Mouse (Mus musculus) forebrain, embryonic 15.5 days (tissue): Measurements from ENCODE around the gene Eya3. TPM values are rescaled to one million over a fixed set of nuclear protein-coding genes. Genes with fewer than 3 reads are reported as not detected.

Experiments used
- ATAC-seq: fragments of 200-750 bp; cut with Nextera tagmentation; replicated peaks from 2 replicates; pipeline ENCODE4 v1.8.0; 2017; ENCODE audit warnings: mild to moderate bottlenecking, moderate TSS enrichment, moderate library complexity
- H3K27ac ChIP-seq: fragments of 300-500 bp; sonication (generic); replicated peaks from 2 replicates; pipeline ENCODE4 v1.5.1; 2015; ENCODE audit warnings: mild to moderate bottlenecking, inconsistent platforms
- H3K27me3 ChIP-seq: fragments of 300-500 bp; sonication (generic); 2 replicates; pipeline ENCODE4 v1.6.1; 2015; ENCODE audit warnings: inconsistent platforms
- H3K36me3 ChIP-seq: fragments of 300-500 bp; sonication (generic); 2 replicates; pipeline ENCODE4 v1.6.1; 2015; ENCODE audit warnings: mild to moderate bottlenecking, inconsistent platforms
- H3K4me1 ChIP-seq: fragments of 300-500 bp; sonication (generic); 2 replicates; pipeline ENCODE4 v1.6.1; 2015; ENCODE audit warnings: inconsistent platforms
- H3K4me2 ChIP-seq: fragments of 300-500 bp; sonication (generic); replicated peaks from 2 replicates; pipeline ENCODE4 v1.6.1; 2015; ENCODE audit warnings: mild to moderate bottlenecking, inconsistent platforms
- H3K4me3 ChIP-seq: fragments of 300-500 bp; sonication (generic); 2 replicates; pipeline ENCODE4 v1.5.1; 2015; ENCODE audit warnings: mild to moderate bottlenecking, inconsistent platforms
- H3K9ac ChIP-seq: fragments of 300-500 bp; sonication (generic); replicated peaks from 2 replicates; pipeline ENCODE4 v1.6.1; 2015; ENCODE audit warnings: mild to moderate bottlenecking, inconsistent platforms
- H3K9me3 ChIP-seq: fragments of 300-500 bp; sonication (generic); 2 replicates; pipeline ENCODE4 v1.6.1; 2016; ENCODE audit warnings: inconsistent platforms
- WGBS: fragments of 180-500 bp; shearing (Covaris S2); methylation state at CpG from one replicate; pipeline ENCODE4 v1.1.7; 2015; ENCODE audit warnings: mixed read lengths; 5-methylcytosine and 5-hydroxymethylcytosine counted together
- polyA plus RNA-seq: library from polyadenylated mRNA; unstranded; fragments of >200 nt; fragmentation: Nextera tagmentation; extraction: Ambion mirVana; gene quantifications from 2 replicates; pipeline ENCODE4 v1.2.1, GENCODE M21; 2015

Gene Eya3
- polyA plus RNA-seq, 1 experiment from 2014 or later, result 17.8 TPM

GRCm38 (mm10) chr4:132652842-132653241 lies 14.1 kb downstream of the Eya3 start:
- 33% methylated on average over 4 of the region's 4 CpGs for WGBS
- no peak overlapping the region for H3K4me3 ChIP-seq
- ATAC-seq, result no peak

GRCm38 (mm10) chr4:132653799-132654198 lies 15.0 kb downstream of the Eya3 start:
- no peaks in the 10 kb centered on the region for H3K27me3 ChIP-seq
- WGBS, result 26% methylated on average over 3 of the region's 3 CpGs
- ATAC-seq, result no peak

More at GRCm38 (mm10) chr4:132652842-132653241, 14.1 kb downstream of the Eya3 start:
- no peaks in the 10 kb centered on the region for H3K27me3 ChIP-seq
- no peaks in the 10 kb centered on the region for H3K9me3 ChIP-seq
- peaks cover 4% of the 10 kb centered on the region; the same call in 1 of the 2 replicates for H3K36me3 ChIP-seq
- no peak overlapping the region for H3K27ac ChIP-seq
- peaks cover 10% of the 10 kb centered on the region for H3K4me1 ChIP-seq
- H3K4me2 ChIP-seq, result no peak overlapping the region
- no peak overlapping the region for H3K9ac ChIP-seq

DNA sequence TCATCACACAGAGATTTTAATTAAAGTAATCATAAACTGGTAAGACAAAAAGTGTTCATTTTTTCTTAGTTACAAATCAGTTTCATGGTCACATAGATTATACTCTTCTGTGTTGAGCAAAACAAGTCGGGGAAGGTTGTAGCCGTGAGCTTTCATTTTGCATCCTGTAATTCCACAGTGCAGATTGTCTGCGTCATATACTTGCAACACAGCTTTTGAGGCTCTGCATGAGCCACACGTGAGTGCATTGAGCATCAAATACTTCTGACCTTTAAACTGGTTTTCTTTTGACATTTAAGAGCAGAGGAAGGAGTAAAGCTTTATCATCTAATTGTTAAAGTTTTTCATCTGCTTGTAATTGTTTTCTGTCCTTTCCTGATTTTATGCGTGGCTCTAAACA lies 16.5 kb downstream of the Eya3 start:
- peaks cover 10% of the 10 kb centered on the region; the same call in 1 of the 2 replicates for H3K36me3 ChIP-seq
- H3K9me3 ChIP-seq, result no peaks in the 10 kb centered on the region
- no peak overlapping the region for H3K27ac ChIP-seq
- 68% methylated on average over 5 of the region's 5 CpGs for WGBS
- peaks cover 10% of the 10 kb centered on the region for H3K4me1 ChIP-seq
- H3K27me3 ChIP-seq, result no peaks in the 10 kb centered on the region
- H3K9ac ChIP-seq, result no peak overlapping the region
- H3K4me3 ChIP-seq, result no peak overlapping the region
- ATAC-seq, result no peak
- no peak overlapping the region for H3K4me2 ChIP-seq

More at GRCm38 (mm10) chr4:132653799-132654198, 15.0 kb downstream of the Eya3 start:
- H3K9me3 ChIP-seq, result no peaks in the 10 kb centered on the region
- H3K4me2 ChIP-seq, result no peak overlapping the region
- peaks cover 10% of the 10 kb centered on the region for H3K4me1 ChIP-seq
- H3K36me3 ChIP-seq, result peaks cover 5% of the 10 kb centered on the region; the same call in 1 of the 2 replicates
- H3K27ac ChIP-seq, result no peak overlapping the region
- H3K4me3 ChIP-seq, result no peak overlapping the region
- H3K9ac ChIP-seq, result no peak overlapping the region

GRCm38 (mm10) chr4:132659106-132659505 lies 20.3 kb downstream of the Eya3 start:
- H3K9me3 ChIP-seq, result no peaks in the 10 kb centered on the region
- H3K27ac ChIP-seq, result no peak overlapping the region
- peaks cover 3% of the 10 kb centered on the region; the same call in 1 of the 2 replicates for H3K4me1 ChIP-seq
- peaks cover 26% of the 10 kb centered on the region for H3K36me3 ChIP-seq
- ATAC-seq, result no peak
- H3K4me3 ChIP-seq, result no peak overlapping the region
- no peak overlapping the region for H3K9ac ChIP-seq
- no peaks in the 10 kb centered on the region for H3K27me3 ChIP-seq
- no peak overlapping the region for H3K4me2 ChIP-seq
- WGBS, result 76% methylated on average over 7 of the region's 7 CpGs

- H3K27ac ChIP-seq, result no peak overlapping the region
- H3K36me3 ChIP-seq, result peaks cover 61% of the 10 kb centered on the region
- WGBS, result 93% methylated on average over 5 of the region's 5 CpGs
- no peak for ATAC-seq
- H3K9ac ChIP-seq, result no peak overlapping the region
- H3K27me3 ChIP-seq, result no peaks in the 10 kb centered on the region
- no peaks in the 10 kb centered on the region for H3K9me3 ChIP-seq
- H3K4me1 ChIP-seq, result no peaks in the 10 kb centered on the region
- no peak overlapping the region for H3K4me2 ChIP-seq
- H3K4me3 ChIP-seq, result no peak overlapping the region
Measured at GRCm38 (mm10) chr4:132672697-132673096, 33.9 kb downstream of the Eya3 start.

GRCm38 (mm10) chr4:132676771-132677539 lies 38.2 kb downstream of the Eya3 start:
- no peak overlapping the region for H3K27ac ChIP-seq
- H3K4me3 ChIP-seq, result no peak overlapping the region
- no peaks in the 10 kb centered on the region for H3K27me3 ChIP-seq
- peaks cover 47% of the 10 kb centered on the region for H3K36me3 ChIP-seq
- ATAC-seq, result no peak
- no peaks in the 10 kb centered on the region for H3K9me3 ChIP-seq
- H3K9ac ChIP-seq, result no peak overlapping the region
- no peak overlapping the region for H3K4me2 ChIP-seq
- WGBS, result 83% methylated on average over 7 of the region's 7 CpGs
- H3K4me1 ChIP-seq, result no peaks in the 10 kb centered on the region

DNA sequence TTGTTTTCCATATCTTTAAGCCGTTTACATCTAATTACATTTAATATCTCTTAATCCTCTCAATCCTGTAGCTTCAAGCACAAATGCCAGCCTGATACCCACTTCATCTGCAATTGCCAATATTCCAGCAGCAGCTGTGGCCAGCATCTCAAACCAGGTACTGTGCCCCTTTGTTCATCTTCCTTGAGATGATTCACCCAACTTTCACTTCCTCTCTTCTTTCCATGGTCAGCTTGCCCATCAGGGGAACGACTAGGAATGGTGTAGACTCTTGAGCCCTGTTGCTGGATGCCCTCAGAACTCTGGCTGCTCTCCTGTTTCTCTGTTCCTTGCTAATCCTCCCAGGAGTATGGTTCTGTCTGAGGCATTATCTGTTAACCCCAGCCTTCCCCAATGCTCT lies 50.8 kb downstream of the Eya3 start:
- H3K4me3 ChIP-seq, result no peak overlapping the region
- no peak overlapping the region for H3K27ac ChIP-seq
- H3K36me3 ChIP-seq, result peaks cover 40% of the 10 kb centered on the region
- no peaks in the 10 kb centered on the region for H3K4me1 ChIP-seq
- no peaks in the 10 kb centered on the region for H3K9me3 ChIP-seq
- H3K27me3 ChIP-seq, result no peaks in the 10 kb centered on the region
- H3K4me2 ChIP-seq, result no peak overlapping the region
- WGBS, result 88% methylated on average over 2 of the region's 2 CpGs
- no peak overlapping the region for H3K9ac ChIP-seq
- ATAC-seq, result no peak

DNA sequence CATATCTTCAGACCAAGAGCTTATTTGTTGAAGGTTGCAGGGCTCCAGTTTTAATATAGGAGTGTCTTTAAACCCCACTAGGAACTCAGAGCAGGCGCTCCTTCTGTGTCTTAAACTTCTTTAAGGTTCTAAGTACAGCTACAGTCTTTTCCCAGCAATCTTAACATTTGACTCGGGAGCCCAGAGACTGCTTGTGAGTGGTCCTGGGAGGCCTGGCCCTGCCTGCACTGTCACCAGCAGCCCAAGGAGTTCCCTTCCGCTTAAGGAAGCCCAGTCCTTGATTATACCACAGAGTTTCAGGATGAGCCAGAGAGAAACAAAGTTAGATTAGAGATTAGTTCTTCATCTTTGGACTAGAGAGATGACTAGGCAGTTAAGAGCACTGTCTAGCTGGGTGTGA lies 54.6 kb downstream of the Eya3 start:
- Histone ChIP-seq H3K27me3 (no peaks in the 10 kb centered on the region), H3K4me3 (no peak overlapping the region), H3K36me3 (peaks cover 46% of the 10 kb centered on the region), H3K4me2 (no peak overlapping the region), H3K27ac (no peak overlapping the region), H3K9ac (no peak overlapping the region), H3K4me1 (no peaks in the 10 kb centered on the region), H3K9me3 (no peaks in the 10 kb centered on the region)
- no peak for ATAC-seq
- whole genome bisulfite sequencing, result 86% methylated on average over 3 of the region's 3 CpGs

DNA sequence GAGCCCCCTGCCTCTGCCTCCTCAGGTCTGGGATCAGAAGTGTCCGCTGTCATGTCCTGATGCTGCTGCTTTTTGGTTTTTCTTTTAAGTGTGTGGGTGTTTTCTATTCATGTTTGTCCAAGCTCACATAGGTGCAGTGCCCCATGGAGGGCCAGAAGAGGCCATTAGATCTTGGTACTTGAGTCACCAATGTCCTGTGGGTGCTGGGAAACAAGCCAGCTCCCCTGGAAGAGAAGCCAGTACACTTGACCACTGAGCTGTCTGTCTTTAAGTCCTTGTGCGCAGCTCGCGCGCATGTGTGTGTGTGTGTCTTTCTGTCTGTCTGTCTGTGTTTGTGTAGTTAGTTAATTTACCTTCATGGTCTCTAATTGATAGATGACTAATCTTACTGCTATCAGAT lies 63.3 kb downstream of the Eya3 start:
- no peak overlapping the region for H3K27ac ChIP-seq
- H3K9ac ChIP-seq, result no peak overlapping the region
- H3K9me3 ChIP-seq, result no peaks in the 10 kb centered on the region
- ATAC-seq, result no peak
- no peak overlapping the region for H3K4me2 ChIP-seq
- peaks cover 67% of the 10 kb centered on the region for H3K36me3 ChIP-seq
- H3K4me1 ChIP-seq, result no peaks in the 10 kb centered on the region
- no peak overlapping the region for H3K4me3 ChIP-seq
- no peaks in the 10 kb centered on the region for H3K27me3 ChIP-seq
- WGBS, result 97% methylated on average over 5 of the region's 5 CpGs

DNA sequence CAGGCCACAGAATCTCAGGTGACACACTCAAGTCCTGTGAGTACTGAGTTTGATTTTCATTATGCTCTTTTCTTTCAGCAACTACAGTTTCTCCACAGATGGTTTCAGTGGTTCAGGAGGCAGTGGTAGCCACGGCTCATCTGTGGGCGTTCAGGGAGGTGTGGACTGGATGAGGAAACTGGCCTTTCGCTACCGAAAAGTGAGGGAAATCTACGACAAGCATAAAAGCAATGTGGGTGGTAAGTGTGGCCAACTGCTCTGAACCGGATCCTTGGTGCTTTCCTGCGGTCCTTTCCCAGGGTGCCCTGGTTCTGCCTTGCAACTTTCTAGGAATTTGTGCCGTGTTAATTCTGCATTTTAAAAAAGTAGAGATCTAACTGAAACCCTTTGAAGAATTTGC lies 68.1 kb downstream of the Eya3 start:
- H3K9ac ChIP-seq, result no peak overlapping the region
- no peak overlapping the region for H3K4me2 ChIP-seq
- no peak for ATAC-seq
- H3K36me3 ChIP-seq, result peaks cover 89% of the 10 kb centered on the region
- 94% methylated on average over 8 of the region's 8 CpGs for WGBS
- H3K4me3 ChIP-seq, result no peak overlapping the region
- H3K4me1 ChIP-seq, result no peaks in the 10 kb centered on the region
- no peaks in the 10 kb centered on the region for H3K27me3 ChIP-seq
- H3K9me3 ChIP-seq, result no peaks in the 10 kb centered on the region
- H3K27ac ChIP-seq, result no peak overlapping the region

DNA sequence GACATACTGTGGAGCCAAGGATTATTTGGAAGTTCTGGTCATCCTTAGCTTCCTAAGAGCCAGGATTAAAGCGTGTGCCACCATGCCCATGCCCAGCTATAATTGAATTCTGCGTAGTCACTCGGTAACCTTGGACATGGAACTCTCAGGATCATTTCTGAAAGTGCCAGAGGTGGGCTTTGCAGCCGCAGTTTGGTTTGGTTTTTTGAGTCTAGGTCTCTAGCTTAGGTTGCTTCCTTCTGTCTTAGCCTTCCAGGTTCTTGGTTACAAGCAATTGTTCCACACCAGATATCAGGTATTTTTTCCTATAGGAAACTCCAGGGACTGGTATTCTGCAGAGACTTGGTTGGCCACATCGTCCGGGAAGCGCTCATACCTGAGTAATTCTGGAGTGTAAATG lies 74.4 kb downstream of the Eya3 start:
- Histone ChIP-seq H3K4me3 (no peak overlapping the region), H3K9ac (no peak overlapping the region), H3K4me1 (no peaks in the 10 kb centered on the region), H3K27me3 (no peaks in the 10 kb centered on the region), H3K9me3 (no peaks in the 10 kb centered on the region), H3K36me3 (peaks cover 61% of the 10 kb centered on the region), H3K4me2 (no peak overlapping the region), H3K27ac (no peak overlapping the region)
- whole genome bisulfite sequencing, result 98% methylated on average over 7 of the region's 7 CpGs
- no peak for ATAC-seq

- Histone ChIP-seq H3K4me3 (no peak overlapping the region), H3K9me3 (no peaks in the 10 kb centered on the region), H3K9ac (no peak overlapping the region), H3K36me3 (peaks cover 51% of the 10 kb centered on the region), H3K27me3 (no peaks in the 10 kb centered on the region), H3K4me1 (no peaks in the 10 kb centered on the region), H3K4me2 (no peak overlapping the region), H3K27ac (no peak overlapping the region)
- WGBS, result 100% methylated on average over 1 of the region's 1 CpGs
- no peak for ATAC-seq
Measured at GRCm38 (mm10) chr4:132718251-132718650, 79.5 kb downstream of the Eya3 start.

- H3K4me3 ChIP-seq, result no peak overlapping the region
- no peak overlapping the region for H3K4me2 ChIP-seq
- H3K27me3 ChIP-seq, result no peaks in the 10 kb centered on the region
- H3K27ac ChIP-seq, result no peak overlapping the region
- H3K9ac ChIP-seq, result no peak overlapping the region
- peaks cover 11% of the 10 kb centered on the region; the same call in 1 of the 2 replicates for H3K36me3 ChIP-seq
- WGBS, result 95% methylated on average over 8 of the region's 8 CpGs
- H3K4me1 ChIP-seq, result peaks cover 10% of the 10 kb centered on the region
- no peak for ATAC-seq
- no peaks in the 10 kb centered on the region for H3K9me3 ChIP-seq
Measured at GRCm38 (mm10) chr4:132728233-132728632, 89.4 kb downstream of the Eya3 start.
